Mouse (Mus musculus): Measurements from ENCODE around the gene Veph1. TPM values are rescaled to one million over a fixed set of nuclear protein-coding genes. Genes with fewer than 3 reads are reported as not detected.
A peak's percentile ranks its signal among the peaks of the same experiment; 100 is the strongest.

The Veph1 gene
- total and polyA plus RNA-seq, 2 experiments from 2014 or later = 0.75 to 0.84 TPM

DNA sequence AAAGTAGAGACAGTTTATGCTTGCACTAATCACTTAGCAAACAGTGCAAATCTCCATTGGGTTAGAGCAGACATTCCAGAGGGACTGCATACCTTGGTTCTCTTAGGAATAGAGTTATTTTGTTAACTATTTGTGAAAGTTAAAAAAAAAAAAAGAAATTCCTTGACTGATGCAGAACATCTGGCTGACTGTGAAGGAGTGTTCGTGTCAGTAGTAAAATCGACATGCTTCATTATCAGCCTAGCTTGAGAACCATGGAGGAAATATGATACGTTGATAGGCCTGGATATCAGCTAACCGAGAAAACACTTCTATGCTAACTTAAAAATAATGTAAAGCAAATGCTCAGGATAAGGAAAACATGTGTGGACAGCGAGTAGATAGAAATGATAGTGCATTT lies 191.1 kb downstream of the Veph1 start:
- H3K36me3 ChIP-seq (ENCODE audit: insufficient read depth, low read length) = no peaks in the 10 kb centered on the region
- DNase-seq (ENCODE audit: low spot score) = no peak
- H3K4me3 ChIP-seq (ENCODE audit: low read length) = no peak overlapping the region
- no peak for ATAC-seq
- 76% methylated on average over 5 of the region's 5 CpGs for WGBS
- H3K4me2 ChIP-seq (ENCODE audit: low read depth, low read length) = no peak overlapping the region
- H3K27ac ChIP-seq = no peak overlapping the region
- no peaks in the 10 kb centered on the region for H3K4me1 ChIP-seq (ENCODE audit: insufficient read depth, low read length)
- no peak for TF ChIP-seq CTCF (IDR thresholded peaks at IDR 0.05; ENCODE audit: low read depth)
- no peaks in the 10 kb centered on the region for H3K9me3 ChIP-seq (ENCODE audit: low read length)
- H3K27me3 ChIP-seq (ENCODE audit: insufficient read depth, low read length) = no peaks in the 10 kb centered on the region
- no peak overlapping the region for H3K9ac ChIP-seq (replicated peaks; ENCODE audit: low read length)

DNA sequence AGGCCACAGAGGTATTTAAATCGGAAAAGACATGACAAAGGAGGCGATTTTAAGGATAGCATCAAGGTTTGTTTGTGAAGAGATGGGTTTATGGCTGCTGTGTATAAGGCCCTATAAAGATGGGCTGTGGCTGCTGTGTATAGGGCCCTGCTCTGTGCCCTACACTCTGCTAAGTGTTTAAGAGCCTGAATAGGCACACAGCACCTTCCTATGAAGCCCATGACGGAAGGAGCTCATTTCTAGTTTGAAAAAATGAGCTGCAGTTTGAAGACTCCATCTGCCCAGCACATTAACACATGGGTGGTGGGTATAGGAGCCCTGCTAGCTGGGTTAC lies 194.1 kb downstream of the Veph1 start:
- Histone ChIP-seq H3K36me3 (ENCODE audit: insufficient read depth, low read length) (no peaks in the 10 kb centered on the region), H3K4me2 (ENCODE audit: low read depth, low read length) (no peak overlapping the region), H3K4me3 (ENCODE audit: low read length) (no peak overlapping the region), H3K9me3 (ENCODE audit: low read length) (no peaks in the 10 kb centered on the region), H3K9ac (replicated peaks; ENCODE audit: low read length) (no peak overlapping the region), H3K27me3 (ENCODE audit: insufficient read depth, low read length) (no peaks in the 10 kb centered on the region), H3K27ac (no peak overlapping the region), H3K4me1 (ENCODE audit: insufficient read depth, low read length) (no peaks in the 10 kb centered on the region)
- ATAC-seq (peak; percentile 35; the same call in 1 of the 2 replicates), DNase-seq (ENCODE audit: low spot score) (no peak)
- 79% methylated on average over 3 of the region's 3 CpGs for WGBS
- TF ChIP-seq CTCF (IDR thresholded peaks at IDR 0.05; ENCODE audit: low read depth) = no peak

DNA sequence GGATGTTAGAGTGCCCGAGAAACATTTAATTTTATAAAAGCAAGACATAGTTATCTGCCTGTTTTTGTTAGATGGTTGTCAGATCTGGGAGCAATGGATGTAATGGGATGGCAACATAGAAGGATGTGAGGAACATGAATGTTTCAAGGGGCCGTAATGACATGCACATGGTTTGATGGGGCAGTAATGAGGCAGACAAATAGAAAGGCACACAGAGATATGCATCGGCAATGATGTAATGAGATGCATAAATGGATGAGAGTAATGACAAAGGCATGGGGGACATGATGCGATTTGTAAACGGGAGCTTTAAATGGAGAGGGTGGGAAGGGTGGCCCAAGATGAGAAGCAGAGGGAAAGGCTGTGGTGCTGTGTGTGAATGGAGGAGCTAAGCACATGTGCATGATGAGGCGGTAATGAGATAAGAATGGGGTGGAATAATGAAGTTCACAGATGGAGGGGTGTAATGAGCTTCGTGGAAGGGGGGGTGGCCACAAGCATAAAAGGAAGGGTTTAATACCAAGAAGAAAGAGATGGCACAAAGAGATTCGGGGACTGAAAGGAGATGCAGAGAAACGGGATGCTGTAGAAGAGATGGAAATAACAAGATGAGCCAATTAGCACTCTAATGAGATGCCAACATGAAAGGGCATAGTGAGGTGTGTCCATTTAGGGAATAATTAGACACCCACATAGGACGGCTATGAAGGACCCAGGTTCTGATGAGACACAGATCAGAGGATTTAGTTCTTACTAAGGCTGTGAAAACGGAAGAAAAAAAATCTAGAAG lies 194.6 kb downstream of the Veph1 start:
- Histone ChIP-seq H3K4me3 (ENCODE audit: low read length) (no peak overlapping the region), H3K27ac (no peak overlapping the region), H3K4me1 (ENCODE audit: insufficient read depth, low read length) (no peaks in the 10 kb centered on the region), H3K9me3 (ENCODE audit: low read length) (no peaks in the 10 kb centered on the region), H3K4me2 (ENCODE audit: low read depth, low read length) (no peak overlapping the region), H3K27me3 (ENCODE audit: insufficient read depth, low read length) (no peaks in the 10 kb centered on the region), H3K9ac (replicated peaks; ENCODE audit: low read length) (no peak overlapping the region), H3K36me3 (ENCODE audit: insufficient read depth, low read length) (no peaks in the 10 kb centered on the region)
- 66% methylated on average over 11 of the region's 11 CpGs for WGBS
- no peak for TF ChIP-seq CTCF (IDR thresholded peaks at IDR 0.05; ENCODE audit: low read depth)
- no peak for DNase-seq (ENCODE audit: low spot score)
- peak; percentile 70; the same call in 1 of the 2 replicates for ATAC-seq

DNA sequence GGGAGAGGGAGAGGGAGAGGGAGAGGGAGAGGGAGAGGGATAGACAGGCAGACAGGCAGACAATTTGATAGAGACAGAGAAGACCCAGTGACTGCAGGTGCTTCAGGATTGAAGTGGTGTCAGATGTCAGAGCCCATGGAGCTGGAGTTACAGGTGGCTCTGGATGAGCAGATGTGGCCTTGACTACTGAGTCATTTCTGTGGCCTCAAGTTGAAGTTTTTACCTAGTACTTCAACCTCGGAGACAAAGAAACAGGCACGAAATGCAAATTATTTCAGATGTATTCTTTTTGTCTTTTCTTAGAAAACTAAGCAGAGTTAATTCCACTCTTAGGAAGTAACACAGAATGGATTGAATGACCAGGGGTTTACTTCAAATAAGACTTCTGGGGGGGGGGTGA lies 195.6 kb downstream of the Veph1 start:
- ATAC-seq = no peak
- Histone ChIP-seq H3K9me3 (ENCODE audit: low read length) (no peaks in the 10 kb centered on the region), H3K9ac (replicated peaks; ENCODE audit: low read length) (no peak overlapping the region), H3K27me3 (ENCODE audit: insufficient read depth, low read length) (no peaks in the 10 kb centered on the region), H3K4me2 (ENCODE audit: low read depth, low read length) (no peak overlapping the region), H3K27ac (no peak overlapping the region), H3K4me3 (ENCODE audit: low read length) (no peak overlapping the region), H3K36me3 (ENCODE audit: insufficient read depth, low read length) (no peaks in the 10 kb centered on the region), H3K4me1 (ENCODE audit: insufficient read depth, low read length) (no peaks in the 10 kb centered on the region)
- WGBS = 81% methylated on average over 2 of the region's 2 CpGs
- DNase-seq (ENCODE audit: low spot score) = no peak
- no peak for TF ChIP-seq CTCF (IDR thresholded peaks at IDR 0.05; ENCODE audit: low read depth)

DNA sequence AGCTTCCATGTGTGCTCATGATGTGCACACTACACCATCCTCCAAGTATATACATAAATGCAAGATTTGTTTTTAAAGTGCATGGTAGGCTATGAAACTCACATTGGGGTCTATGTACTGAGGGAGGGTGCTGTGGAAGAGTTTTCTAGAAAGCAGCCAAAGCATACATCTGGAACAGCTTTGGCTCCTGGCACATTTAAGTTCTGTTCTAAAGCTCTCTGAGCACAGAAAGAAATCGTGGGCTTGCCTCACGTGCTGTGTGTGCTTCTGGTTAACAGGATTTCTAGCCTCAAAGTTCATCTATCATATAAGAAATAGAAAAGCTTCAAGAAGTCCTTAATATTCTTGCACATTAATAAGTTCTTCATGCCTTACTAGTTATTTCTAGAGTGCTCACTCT lies 204.9 kb downstream of the Veph1 start:
- Histone ChIP-seq H3K27ac (no peak overlapping the region), H3K9me3 (ENCODE audit: low read length) (no peaks in the 10 kb centered on the region), H3K4me3 (ENCODE audit: low read length) (no peak overlapping the region), H3K36me3 (ENCODE audit: insufficient read depth, low read length) (no peaks in the 10 kb centered on the region), H3K4me1 (ENCODE audit: insufficient read depth, low read length) (no peaks in the 10 kb centered on the region), H3K4me2 (ENCODE audit: low read depth, low read length) (no peak overlapping the region), H3K27me3 (ENCODE audit: insufficient read depth, low read length) (no peaks in the 10 kb centered on the region), H3K9ac (replicated peaks; ENCODE audit: low read length) (no peak overlapping the region)
- TF ChIP-seq CTCF (IDR thresholded peaks at IDR 0.05; ENCODE audit: low read depth) = no peak
- WGBS = 81% methylated on average over 2 of the region's 2 CpGs
- ATAC-seq = no peak
- no peak for DNase-seq (ENCODE audit: low spot score)

DNA sequence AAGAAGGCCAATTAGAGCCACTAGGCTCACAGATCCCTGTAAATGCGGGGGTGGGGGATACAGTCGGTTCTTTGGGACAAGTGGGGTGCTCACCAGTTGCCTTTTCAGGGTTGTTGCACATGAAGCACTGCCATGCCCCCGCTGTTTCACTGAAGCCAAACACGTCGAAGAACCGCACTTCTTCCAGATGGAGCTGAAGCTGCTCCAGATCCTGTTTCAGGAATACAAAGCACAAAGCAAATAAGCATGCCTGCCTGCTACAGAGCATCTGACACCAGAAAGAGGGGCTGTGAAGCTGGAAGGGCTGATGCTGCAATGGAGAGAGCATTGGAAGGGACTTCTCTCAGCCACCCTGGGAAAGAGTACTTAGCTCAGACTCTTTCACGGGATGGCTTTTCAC lies 209.0 kb downstream of the Veph1 start:
- DNase-seq (ENCODE audit: low spot score) = no peak
- H3K4me2 ChIP-seq (ENCODE audit: low read depth, low read length) = no peak overlapping the region
- no peak overlapping the region for H3K27ac ChIP-seq
- H3K9me3 ChIP-seq (ENCODE audit: low read length) = no peaks in the 10 kb centered on the region
- no peaks in the 10 kb centered on the region for H3K36me3 ChIP-seq (ENCODE audit: insufficient read depth, low read length)
- no peak overlapping the region for H3K9ac ChIP-seq (replicated peaks; ENCODE audit: low read length)
- TF ChIP-seq CTCF (IDR thresholded peaks at IDR 0.05; ENCODE audit: low read depth) = no peak
- no peaks in the 10 kb centered on the region for H3K4me1 ChIP-seq (ENCODE audit: insufficient read depth, low read length)
- WGBS = 76% methylated on average over 7 of the region's 7 CpGs
- H3K27me3 ChIP-seq (ENCODE audit: insufficient read depth, low read length) = no peaks in the 10 kb centered on the region
- no peak for ATAC-seq
- no peak overlapping the region for H3K4me3 ChIP-seq (ENCODE audit: low read length)

DNA sequence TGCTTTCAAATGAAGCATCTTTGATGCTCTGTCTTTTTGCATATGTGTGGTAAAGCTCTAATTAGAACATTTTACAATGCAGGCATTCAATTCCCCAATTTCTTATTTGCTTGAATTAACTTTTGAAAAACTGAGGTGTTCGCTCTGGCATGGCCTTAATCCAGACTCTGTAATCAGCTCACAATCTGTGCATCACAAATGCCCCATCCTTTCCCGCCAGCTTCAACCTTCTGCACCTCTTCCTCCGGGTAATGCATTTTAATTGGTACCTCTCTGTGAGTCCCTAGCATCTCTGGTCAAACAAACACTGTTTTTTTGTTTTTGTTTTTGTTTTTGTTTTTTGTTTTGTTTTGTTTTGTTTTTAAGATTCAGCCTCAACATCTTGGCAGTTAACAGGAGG lies 212.8 kb downstream of the Veph1 start:
- no peaks in the 10 kb centered on the region for H3K9me3 ChIP-seq (ENCODE audit: low read length)
- H3K36me3 ChIP-seq (ENCODE audit: insufficient read depth, low read length) = no peaks in the 10 kb centered on the region
- no peak overlapping the region for H3K9ac ChIP-seq (replicated peaks; ENCODE audit: low read length)
- DNase-seq (ENCODE audit: low spot score) (no peak), ATAC-seq (no peak)
- H3K27me3 ChIP-seq (ENCODE audit: insufficient read depth, low read length) = no peaks in the 10 kb centered on the region
- no peak overlapping the region for H3K4me2 ChIP-seq (ENCODE audit: low read depth, low read length)
- H3K4me3 ChIP-seq (ENCODE audit: low read length) = no peak overlapping the region
- peaks cover 5% of the 10 kb centered on the region; the same call in 1 of the 2 replicates for H3K4me1 ChIP-seq (ENCODE audit: insufficient read depth, low read length)
- TF ChIP-seq CTCF (IDR thresholded peaks at IDR 0.05; ENCODE audit: low read depth) = no peak
- WGBS = 65% methylated on average over 3 of the region's 3 CpGs
- no peak overlapping the region for H3K27ac ChIP-seq
